Mouse (Mus musculus): ENCODE measurements at regions not wholly inside any gene's neighbourhood (a gene's known extent, or its start where the extent isn't known, plus 50 kb on each side); places are given as distances from the start of the nearest gene placed in this dataset.

- TF ChIP-seq CTCF (IDR thresholded peaks at IDR 0.05; ENCODE audit: extremely low read depth, insufficient read length, insufficient replicate concordance, low read depth, low read length) = no peak
- H3K27ac ChIP-seq (ENCODE audit: insufficient read depth, low read depth, low read length) = no peak overlapping the region
Measured at GRCm38 (mm10) chr10:92325284-92325989, 396.8 kb downstream of the Nedd1 start.

GRCm38 (mm10) chr10:92314606-92315005 is 407.6 kb downstream of the Nedd1 start:
- WGBS = 76% methylated on average over 3 of the region's 3 CpGs
- Histone ChIP-seq H3K4me1 (ENCODE audit: control insufficient read depth, insufficient read depth, insufficient read length, low read length) (no peaks in the 10 kb centered on the region), H3K27me3 (ENCODE audit: control insufficient read depth, insufficient read depth, low read length) (no peaks in the 10 kb centered on the region), H3K27ac (ENCODE audit: insufficient read depth, low read depth, low read length) (no peak overlapping the region), H3K4me3 (ENCODE audit: low read depth, low read length) (no peak overlapping the region), H3K36me3 (ENCODE audit: control insufficient read depth, insufficient read depth, low read length) (no peaks in the 10 kb centered on the region)
- TF ChIP-seq CTCF (IDR thresholded peaks at IDR 0.05; ENCODE audit: extremely low read depth, insufficient read length, insufficient replicate concordance, low read depth, low read length) (no peak), POLR2A (IDR thresholded peaks at IDR 0.05; ENCODE audit: low read depth, low read length) (no peak)

More at GRCm38 (mm10) chr10:92325284-92325989, 396.8 kb downstream of the Nedd1 start:
- 54% methylated on average over 4 of the region's 4 CpGs for WGBS
- Histone ChIP-seq H3K36me3 (ENCODE audit: control insufficient read depth, insufficient read depth, low read length) (no peaks in the 10 kb centered on the region), H3K4me1 (ENCODE audit: control insufficient read depth, insufficient read depth, insufficient read length, low read length) (no peaks in the 10 kb centered on the region), H3K27me3 (ENCODE audit: control insufficient read depth, insufficient read depth, low read length) (no peaks in the 10 kb centered on the region), H3K4me3 (ENCODE audit: low read depth, low read length) (no peak overlapping the region)

- Histone ChIP-seq H3K27ac (ENCODE audit: insufficient read depth, low read depth, low read length) (no peak overlapping the region), H3K4me1 (ENCODE audit: control insufficient read depth, insufficient read depth, insufficient read length, low read length) (no peaks in the 10 kb centered on the region), H3K27me3 (ENCODE audit: control insufficient read depth, insufficient read depth, low read length) (no peaks in the 10 kb centered on the region), H3K4me3 (ENCODE audit: low read depth, low read length) (no peak overlapping the region), H3K36me3 (ENCODE audit: control insufficient read depth, insufficient read depth, low read length) (no peaks in the 10 kb centered on the region)
- no peak for TF ChIP-seq POLR2A (IDR thresholded peaks at IDR 0.05; ENCODE audit: low read depth, low read length)
- 78% methylated on average over 6 of the region's 6 CpGs for WGBS
Measured at GRCm38 (mm10) chr10:92312278-92312677, 409.9 kb downstream of the Nedd1 start.

GRCm38 (mm10) chr10:92308643-92309042 is 413.6 kb downstream of the Nedd1 start:
- Histone ChIP-seq H3K27me3 (ENCODE audit: control insufficient read depth, insufficient read depth, low read length) (no peaks in the 10 kb centered on the region), H3K4me1 (ENCODE audit: control insufficient read depth, insufficient read depth, insufficient read length, low read length) (no peaks in the 10 kb centered on the region), H3K4me3 (ENCODE audit: low read depth, low read length) (no peak overlapping the region), H3K36me3 (ENCODE audit: control insufficient read depth, insufficient read depth, low read length) (no peaks in the 10 kb centered on the region), H3K27ac (ENCODE audit: insufficient read depth, low read depth, low read length) (no peak overlapping the region)
- no peak for TF ChIP-seq CTCF (IDR thresholded peaks at IDR 0.05; ENCODE audit: extremely low read depth, insufficient read length, insufficient replicate concordance, low read depth, low read length)
- WGBS = 59% methylated on average over 3 of the region's 3 CpGs

DNA sequence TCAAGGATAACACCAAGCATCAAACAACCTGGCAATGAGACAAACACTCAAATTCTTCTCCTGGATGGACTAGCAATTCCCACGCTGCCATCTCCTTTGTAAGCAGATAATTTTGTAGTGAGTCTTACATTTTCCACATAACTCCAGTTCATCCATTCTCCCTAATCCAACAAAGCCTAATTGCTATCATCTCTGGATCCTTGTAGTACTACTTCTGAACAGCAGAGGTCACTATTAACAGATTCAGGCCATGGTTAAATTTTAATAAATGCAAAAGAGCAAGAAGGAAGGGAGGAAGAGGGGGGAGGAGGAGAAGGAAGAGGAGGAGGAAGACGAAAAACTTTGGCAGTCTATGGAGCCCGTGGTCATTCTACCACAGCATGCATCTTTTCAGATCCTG is 414.4 kb downstream of the Nedd1 start:
- Histone ChIP-seq H3K27me3 (ENCODE audit: control insufficient read depth, insufficient read depth, low read length) (no peaks in the 10 kb centered on the region), H3K27ac (ENCODE audit: insufficient read depth, low read depth, low read length) (no peak overlapping the region), H3K36me3 (ENCODE audit: control insufficient read depth, insufficient read depth, low read length) (no peaks in the 10 kb centered on the region), H3K4me3 (ENCODE audit: low read depth, low read length) (no peak overlapping the region), H3K4me1 (ENCODE audit: control insufficient read depth, insufficient read depth, insufficient read length, low read length) (no peaks in the 10 kb centered on the region)
- 23% methylated on average over 3 of the region's 3 CpGs for WGBS
- TF ChIP-seq POLR2A (IDR thresholded peaks at IDR 0.05; ENCODE audit: low read depth, low read length) (no peak), CTCF (IDR thresholded peaks at IDR 0.05; ENCODE audit: extremely low read depth, insufficient read length, insufficient replicate concordance, low read depth, low read length) (no peak)

GRCm38 (mm10) chr10:92298693-92299092 is 423.5 kb downstream of the Nedd1 start:
- WGBS = 72% methylated on average over 13 of the region's 13 CpGs
- Histone ChIP-seq H3K4me1 (ENCODE audit: control insufficient read depth, insufficient read depth, insufficient read length, low read length) (no peaks in the 10 kb centered on the region), H3K27me3 (ENCODE audit: control insufficient read depth, insufficient read depth, low read length) (no peaks in the 10 kb centered on the region), H3K27ac (ENCODE audit: insufficient read depth, low read depth, low read length) (no peak overlapping the region), H3K36me3 (ENCODE audit: control insufficient read depth, insufficient read depth, low read length) (no peaks in the 10 kb centered on the region), H3K4me3 (ENCODE audit: low read depth, low read length) (no peak overlapping the region)
- TF ChIP-seq POLR2A (IDR thresholded peaks at IDR 0.05; ENCODE audit: low read depth, low read length) (no peak), CTCF (IDR thresholded peaks at IDR 0.05; ENCODE audit: extremely low read depth, insufficient read length, insufficient replicate concordance, low read depth, low read length) (no peak)

DNA sequence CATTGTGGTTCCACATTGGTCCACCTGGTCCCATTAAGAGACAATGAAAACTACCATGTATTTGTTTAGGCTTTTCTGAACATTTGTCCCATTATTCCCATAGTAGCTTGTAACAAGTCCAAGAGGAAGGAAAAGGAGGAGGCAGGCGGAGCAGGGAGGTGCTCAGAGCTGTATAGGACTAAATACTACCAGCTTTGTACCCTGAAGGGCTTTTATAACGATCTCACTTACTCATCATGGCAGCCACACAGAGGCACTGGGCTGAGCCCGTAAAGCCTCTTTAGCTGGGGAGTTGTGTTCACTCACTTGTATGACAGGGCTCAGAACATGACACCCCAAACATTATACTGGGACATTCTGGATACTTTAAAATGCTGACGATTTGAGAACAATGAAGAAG is 425.4 kb downstream of the Nedd1 start:
- 79% methylated on average over 4 of the region's 4 CpGs for WGBS
- TF ChIP-seq CTCF (IDR thresholded peaks at IDR 0.05; ENCODE audit: extremely low read depth, insufficient read length, insufficient replicate concordance, low read depth, low read length) (no peak), POLR2A (IDR thresholded peaks at IDR 0.05; ENCODE audit: low read depth, low read length) (no peak)

More for the DNA sequence above, 425.4 kb downstream of the Nedd1 start:
- Histone ChIP-seq H3K4me1 (ENCODE audit: control insufficient read depth, insufficient read depth, insufficient read length, low read length) (no peaks in the 10 kb centered on the region), H3K4me3 (ENCODE audit: low read depth, low read length) (no peak overlapping the region), H3K27ac (ENCODE audit: insufficient read depth, low read depth, low read length) (no peak overlapping the region), H3K27me3 (ENCODE audit: control insufficient read depth, insufficient read depth, low read length) (no peaks in the 10 kb centered on the region), H3K36me3 (ENCODE audit: control insufficient read depth, insufficient read depth, low read length) (no peaks in the 10 kb centered on the region)
